Mouse (Mus musculus): Measurements from ENCODE around the gene Olfr70. TPM values are rescaled to one million over a fixed set of nuclear protein-coding genes. Genes with fewer than 3 reads are reported as not detected.

The Olfr70 gene
- not detected for total RNA-seq (2021)
- long read RNA-seq, experiment 1 = 0 reads
- long read RNA-seq, experiment 2 = 0 reads

GRCm38 (mm10) chr4:43700707-43701106, at the start of gene Olfr70:
Gene Olfr70 (minus strand): TSS chr4:43700807.
- no peak for DNase-seq
- intact Hi-C loops (cut with DNase I) = no loop called here

- DNase-seq = no peak
- intact Hi-C loops (cut with DNase I) = loop anchor here (1.0 kb wide), 1 partner anchor 116 kb away; no protein-coding TSS in a partner anchor
Observed at GRCm38 (mm10) chr4:43745187-43745586, 44.6 kb upstream of the Olfr70 start.

GRCm38 (mm10) chr4:43743099-43743498, 42.5 kb upstream of the Olfr70 start:
- no peak for DNase-seq
- intact Hi-C loops (cut with DNase I) = no loop called here

GRCm38 (mm10) chr4:43742637-43743036, 42.0 kb upstream of the Olfr70 start:
- intact Hi-C loops (cut with DNase I) = no loop called here
- DNase-seq = no peak

GRCm38 (mm10) chr4:43741526-43741925, 40.9 kb upstream of the Olfr70 start:
- intact Hi-C loops (cut with DNase I) = no loop called here
- no peak for DNase-seq

- DNase-seq = no peak
- intact Hi-C loops (cut with DNase I) = no loop called here
Observed at GRCm38 (mm10) chr4:43738989-43739674, 38.5 kb upstream of the Olfr70 start.

- intact Hi-C loops (cut with DNase I) = no loop called here
- DNase-seq = no peak
Observed at GRCm38 (mm10) chr4:43737144-43737543, 36.5 kb upstream of the Olfr70 start.

- no peak for DNase-seq
- intact Hi-C loops (cut with DNase I) = no loop called here
Observed at GRCm38 (mm10) chr4:43733186-43733585, 32.6 kb upstream of the Olfr70 start.

- no peak for DNase-seq
- intact Hi-C loops (cut with DNase I) = no loop called here
Observed at GRCm38 (mm10) chr4:43732171-43732570, 31.6 kb upstream of the Olfr70 start.

GRCm38 (mm10) chr4:43730750-43731297, 30.2 kb upstream of the Olfr70 start:
- intact Hi-C loops (cut with DNase I) = no loop called here
- DNase-seq = no peak

GRCm38 (mm10) chr4:43729794-43730550, 29.4 kb upstream of the Olfr70 start, which contains the start of gene Spaar:
Gene Spaar (plus strand): TSS chr4:43730034.
- peak; percentile 52 to 60 for DNase-seq
- intact Hi-C loops (cut with DNase I) = no loop called here

GRCm38 (mm10) chr4:43729126-43729525, 28.5 kb upstream of the Olfr70 start:
- intact Hi-C loops (cut with DNase I) = no loop called here
- no peak for DNase-seq

GRCm38 (mm10) chr4:43728576-43728954, 28.0 kb upstream of the Olfr70 start:
- intact Hi-C loops (cut with DNase I) = no loop called here

GRCm38 (mm10) chr4:43727718-43728575, 27.3 kb upstream of the Olfr70 start:
- DNase-seq = no peak
- intact Hi-C loops (cut with DNase I) = no loop called here

More at GRCm38 (mm10) chr4:43728576-43728954, 28.0 kb upstream of the Olfr70 start:
- peak in 1 of 2 experiments; percentile 61 for DNase-seq

GRCm38 (mm10) chr4:43726995-43727394, 26.4 kb upstream of the Olfr70 start, which contains the start of gene Hrct1:
Gene Hrct1 (plus strand): TSS chr4:43727188.
- DNase-seq = peak; percentile 64 to 82
- intact Hi-C loops (cut with DNase I) = no loop called here

GRCm38 (mm10) chr4:43726228-43726993, 25.8 kb upstream of the Olfr70 start:
- intact Hi-C loops (cut with DNase I) = no loop called here
- no peak for DNase-seq

- intact Hi-C loops (cut with DNase I) = no loop called here
- peak in 1 of 2 experiments; percentile 55 for DNase-seq
Observed at GRCm38 (mm10) chr4:43724764-43725163, 24.2 kb upstream of the Olfr70 start.

- no peak for DNase-seq
- intact Hi-C loops (cut with DNase I) = no loop called here
Observed at GRCm38 (mm10) chr4:43722191-43722590, 21.6 kb upstream of the Olfr70 start.

GRCm38 (mm10) chr4:43720491-43721228, 20.1 kb upstream of the Olfr70 start:
- no peak for DNase-seq
- intact Hi-C loops (cut with DNase I) = no loop called here
